Mouse (Mus musculus) forebrain, embryonic 13.5 days (tissue): Measurements from ENCODE around the gene Gm28557. TPM values are rescaled to one million over a fixed set of nuclear protein-coding genes. Genes with fewer than 3 reads are reported as not detected.
"Not testable (repeated sequence)": the region's sequence is repeated elsewhere in the genome, so short reads cannot be mapped to it uniquely, and the experiment has no call there.

Experiments used
- ATAC-seq: fragments of 200-750 bp; cut with Nextera tagmentation; 2 replicates; pipeline ENCODE4 v1.8.0; 2017
- H3K27ac ChIP-seq: fragments of 300-500 bp; sonication (generic); 2 replicates; pipeline ENCODE4 v1.5.1; 2015; ENCODE audit warnings: inconsistent platforms, mild to moderate bottlenecking, moderate library complexity
- H3K27me3 ChIP-seq: fragments of 300-500 bp; sonication (generic); 2 replicates; pipeline ENCODE4 v1.6.1; 2015; ENCODE audit warnings: mild to moderate bottlenecking, inconsistent platforms
- H3K36me3 ChIP-seq: fragments of 300-500 bp; sonication (generic); 2 replicates; pipeline ENCODE4 v1.6.1; 2015; ENCODE audit warnings: mild to moderate bottlenecking, inconsistent platforms; ENCODE audit not compliant: poor library complexity, severe bottlenecking
- H3K4me1 ChIP-seq: fragments of 300-500 bp; sonication (generic); 2 replicates; pipeline ENCODE4 v1.6.1; 2015; ENCODE audit warnings: inconsistent platforms
- H3K4me2 ChIP-seq: fragments of 300-500 bp; sonication (generic); 2 replicates; pipeline ENCODE4 v1.6.1; 2015; ENCODE audit warnings: inconsistent platforms, mild to moderate bottlenecking, moderate library complexity
- H3K4me3 ChIP-seq: fragments of 300-500 bp; sonication (generic); 2 replicates; pipeline ENCODE4 v1.5.1; 2015; ENCODE audit warnings: mild to moderate bottlenecking, inconsistent platforms
- H3K9ac ChIP-seq: fragments of 300-500 bp; sonication (generic); 2 replicates; pipeline ENCODE4 v1.6.1; 2015; ENCODE audit warnings: mild to moderate bottlenecking, inconsistent platforms
- H3K9me3 ChIP-seq: fragments of 300-500 bp; sonication (generic); replicated peaks from 2 replicates; pipeline ENCODE4 v1.6.1; 2016; ENCODE audit warnings: inconsistent platforms
- WGBS: fragments of 180-500 bp; shearing (Covaris S2); methylation state at CpG from one replicate; pipeline ENCODE4 v1.1.7; 2015; 5-methylcytosine and 5-hydroxymethylcytosine counted together
- polyA plus RNA-seq: library from polyadenylated mRNA; unstranded; fragments of >200 nt; fragmentation: Nextera tagmentation; extraction: Ambion mirVana; gene quantifications from 2 replicates; pipeline ENCODE4 v1.2.1, GENCODE M21; 2015

Gm28557 gene
- 2.3 TPM in 2 replicates for polyA plus RNA-seq

DNA sequence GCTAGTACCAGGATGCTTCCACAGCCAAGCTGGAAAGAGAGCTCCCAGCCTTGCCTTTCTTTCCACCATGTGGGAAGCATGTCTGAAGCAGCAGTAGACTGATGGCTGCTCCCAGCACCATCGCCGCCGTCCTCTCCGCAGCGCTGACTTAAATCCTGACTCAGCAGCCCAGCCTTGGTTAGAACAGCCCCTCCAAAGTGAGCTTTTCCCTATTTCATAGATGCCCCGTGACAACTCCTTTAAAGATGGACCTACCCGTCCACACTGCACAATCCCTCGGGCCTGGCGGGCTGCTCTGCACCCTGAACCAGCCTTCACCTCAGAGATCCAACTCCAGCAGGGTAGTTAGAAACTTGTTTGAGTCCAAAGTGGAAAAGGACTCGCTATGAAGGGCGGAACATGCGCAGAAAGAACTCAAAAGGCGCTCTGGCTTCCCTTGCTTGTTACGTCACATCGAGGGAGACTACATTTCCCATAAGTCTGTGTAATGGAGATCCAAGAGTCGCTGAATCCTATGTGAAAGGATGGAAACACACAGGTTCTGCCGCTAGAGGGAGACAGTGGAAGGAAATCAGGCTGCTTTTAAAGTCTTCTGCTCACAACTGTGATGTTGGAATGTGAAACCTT lies at the start of gene Gm28557:
Gene Gm28557, minus strand, starts transcription at position 411 of the 627 bp plus-strand sequence.
- Histone ChIP-seq H3K27me3 (no peaks in the 10 kb centered on the region), H3K27ac (0 out of 2 replicates have a peak within 1 kb of the TSS, but pooled peaks have one; percentile 52), H3K9me3 (0 out of 2 replicates have a peak, but pooled peaks cover 3% of the 10 kb centered on the region), H3K9ac (peak within 1 kb of the TSS; percentile 70), H3K36me3 (peaks cover 4% of the 10 kb centered on the region; the same call in 1 of the 2 replicates), H3K4me2 (peak within 1 kb of the TSS; percentile 62), H3K4me1 (peaks cover 10% of the 10 kb centered on the region; the same call in 1 of the 2 replicates), H3K4me3 (peak within 1 kb of the TSS; percentile 57)
- 1% methylated on average over 17 of the region's 17 CpGs for WGBS
- peak; percentile 99 for ATAC-seq

- H3K4me2 ChIP-seq = peak overlapping the region; percentile 75
- H3K36me3 ChIP-seq = no peaks in the 10 kb centered on the region
- H3K27ac ChIP-seq = peak overlapping the region; percentile 40; the same call in 1 of the 2 replicates
- H3K9me3 ChIP-seq = no peaks in the 10 kb centered on the region
- under 1% methylated on average over 18 of the region's 18 CpGs for WGBS
- peaks cover 7% of the 10 kb centered on the region for H3K4me1 ChIP-seq
- H3K27me3 ChIP-seq = no peaks in the 10 kb centered on the region
- peak overlapping the region; percentile 81 for H3K9ac ChIP-seq
- peak overlapping the region; percentile 69 for H3K4me3 ChIP-seq
- ATAC-seq = peak; percentile 98
Measured at GRCm38 (mm10) chr13:67128038-67128721, 19.8 kb upstream of the Gm28557 start.

- Histone ChIP-seq H3K4me3 (peak overlapping the region; percentile 69; the same call in 1 of the 2 replicates), H3K4me2 (peak overlapping the region; percentile 75)
- H3K36me3 ChIP-seq, H3K9me3 ChIP-seq, H3K27me3 ChIP-seq, H3K9ac ChIP-seq, H3K27ac ChIP-seq, H3K4me1 ChIP-seq: not testable (repeated sequence)
- ATAC-seq = peak; percentile 34
- 81% methylated on average over 10 of the region's 10 CpGs for WGBS
Measured at GRCm38 (mm10) chr13:67127507-67127906, 19.1 kb upstream of the Gm28557 start.

DNA sequence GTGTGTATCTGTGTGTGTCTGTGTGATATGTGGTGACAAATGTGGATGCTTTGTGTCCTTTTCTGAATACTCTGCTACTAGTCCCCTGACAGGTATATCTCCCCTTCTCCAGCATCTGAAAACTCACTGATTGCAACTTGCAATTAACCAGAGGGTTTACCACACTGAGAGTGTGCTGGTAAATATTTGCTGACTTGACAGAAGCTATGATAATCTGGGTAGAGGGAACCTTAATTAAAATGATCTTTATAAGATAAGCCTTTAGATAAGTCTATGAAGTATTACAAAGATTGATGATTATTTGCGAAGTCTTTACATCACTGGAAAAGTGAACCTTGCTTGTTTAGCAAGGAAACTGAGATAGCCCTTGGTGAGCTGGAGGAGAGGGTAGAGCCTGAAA lies 16.1 kb upstream of the Gm28557 start:
- no peaks in the 10 kb centered on the region for H3K27me3 ChIP-seq
- WGBS = 96% methylated on average over 1 of the region's 1 CpGs
- no peak overlapping the region for H3K4me3 ChIP-seq
- H3K27ac ChIP-seq = no peak overlapping the region
- no peak for ATAC-seq
- peaks cover 7% of the 10 kb centered on the region for H3K4me1 ChIP-seq
- no peak overlapping the region for H3K4me2 ChIP-seq
- H3K9me3 ChIP-seq = no peaks in the 10 kb centered on the region
- H3K36me3 ChIP-seq = no peaks in the 10 kb centered on the region
- no peak overlapping the region for H3K9ac ChIP-seq

- H3K27me3 ChIP-seq, H3K4me2 ChIP-seq, ATAC-seq: not testable (repeated sequence)
Measured at GRCm38 (mm10) chr13:67121360-67121759, 13.0 kb upstream of the Gm28557 start, which contains the start of gene Zfp759. Gene Zfp759 (plus strand): TSS chr13:67121660.

GRCm38 (mm10) chr13:67116163-67116562 lies 7.8 kb upstream of the Gm28557 start, which contains the start of gene Rslcan18:
Gene Rslcan18 (minus strand): TSS chr13:67116263.
- not testable (repeated sequence) for H3K27me3 ChIP-seq, H3K9ac ChIP-seq, H3K4me1 ChIP-seq, H3K4me2 ChIP-seq, H3K9me3 ChIP-seq, ATAC-seq, H3K27ac ChIP-seq, H3K4me3 ChIP-seq, H3K36me3 ChIP-seq
- WGBS = 90% methylated on average over 8 of the region's 8 CpGs

More at GRCm38 (mm10) chr13:67121360-67121759, 13.0 kb upstream of the Gm28557 start, which contains the start of gene Zfp759:
- not testable (repeated sequence) for H3K4me1 ChIP-seq, H3K9me3 ChIP-seq, H3K9ac ChIP-seq, H3K4me3 ChIP-seq, H3K36me3 ChIP-seq, H3K27ac ChIP-seq

GRCm38 (mm10) chr13:67113287-67113686 lies 4.9 kb upstream of the Gm28557 start:
- no peak for ATAC-seq
- no peak overlapping the region for H3K27ac ChIP-seq
- no peak overlapping the region for H3K4me2 ChIP-seq
- H3K9me3 ChIP-seq = no peaks in the 10 kb centered on the region
- no peak overlapping the region for H3K4me3 ChIP-seq
- H3K36me3 ChIP-seq = no peaks in the 10 kb centered on the region
- 97% methylated on average over 2 of the region's 2 CpGs for WGBS
- no peaks in the 10 kb centered on the region for H3K27me3 ChIP-seq
- H3K4me1 ChIP-seq = 0 out of 2 replicates have a peak, but pooled peaks cover 4% of the 10 kb centered on the region
- H3K9ac ChIP-seq = no peak overlapping the region

DNA sequence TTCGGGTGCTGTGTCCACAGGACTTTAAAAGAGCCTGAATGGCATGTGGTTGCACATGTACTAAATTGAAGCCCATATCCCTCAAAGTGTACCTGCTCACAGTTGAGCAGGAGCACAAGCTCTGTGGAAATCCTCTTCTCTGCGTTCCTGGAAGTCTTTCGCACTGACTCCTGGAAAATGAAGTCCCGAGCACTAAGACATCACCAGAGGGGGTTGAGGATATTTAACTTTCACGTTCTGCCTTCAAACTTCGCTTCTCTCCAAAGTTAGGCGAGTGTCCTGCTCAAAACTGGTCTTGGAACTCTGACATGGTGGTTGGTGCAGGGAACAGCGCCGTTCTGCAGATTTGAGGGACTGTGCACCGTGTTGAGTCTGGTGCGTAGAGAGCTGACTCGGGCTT lies 3.7 kb upstream of the Gm28557 start:
- 80% methylated on average over 12 of the region's 12 CpGs for WGBS
- Histone ChIP-seq H3K9me3 (no peaks in the 10 kb centered on the region), H3K4me3 (no peak overlapping the region), H3K27me3 (no peaks in the 10 kb centered on the region), H3K4me2 (no peak overlapping the region), H3K27ac (no peak overlapping the region), H3K9ac (no peak overlapping the region), H3K36me3 (no peaks in the 10 kb centered on the region), H3K4me1 (peaks cover 10% of the 10 kb centered on the region; the same call in 1 of the 2 replicates)
- ATAC-seq = no peak

- 0 out of 2 replicates have a peak overlapping the region, but pooled peaks have one; percentile 5 for H3K9ac ChIP-seq
- H3K4me3 ChIP-seq = peak overlapping the region; percentile 57
- H3K4me2 ChIP-seq = peak overlapping the region; percentile 62
- peaks cover 10% of the 10 kb centered on the region; the same call in 1 of the 2 replicates for H3K4me1 ChIP-seq
- H3K9me3 ChIP-seq = 0 out of 2 replicates have a peak, but pooled peaks cover 3% of the 10 kb centered on the region
- H3K27ac ChIP-seq = no peak overlapping the region
- H3K36me3 ChIP-seq = peaks cover 4% of the 10 kb centered on the region; the same call in 1 of the 2 replicates
- WGBS = 7% methylated on average over 9 of the region's 9 CpGs
- ATAC-seq = peak; percentile 66
- H3K27me3 ChIP-seq = no peaks in the 10 kb centered on the region
Measured at GRCm38 (mm10) chr13:67108821-67109206, 410 bp upstream of the Gm28557 start.

GRCm38 (mm10) chr13:67107681-67108080 lies 723 bp downstream of the Gm28557 start:
- H3K27ac ChIP-seq = no peak overlapping the region
- WGBS = 72% methylated on average over 9 of the region's 9 CpGs

GRCm38 (mm10) chr13:67097876-67098275 lies 10.5 kb downstream of the Gm28557 start, which contains the start of gene Zfp708:
Gene Zfp708 (minus strand): TSS chr13:67097976.
- Histone ChIP-seq H3K27ac (no peak within 1 kb of the TSS), H3K27me3 (no peaks in the 10 kb centered on the region), H3K36me3 (peaks cover 6% of the 10 kb centered on the region; the same call in 1 of the 2 replicates), H3K4me2 (no peak within 1 kb of the TSS), H3K9ac (no peak within 1 kb of the TSS), H3K4me1 (no peaks in the 10 kb centered on the region), H3K4me3 (no peak within 1 kb of the TSS), H3K9me3 (no peaks in the 10 kb centered on the region)
- WGBS = 93% methylated on average over 10 of the region's 10 CpGs
- no peak for ATAC-seq

More at GRCm38 (mm10) chr13:67107681-67108080, 723 bp downstream of the Gm28557 start:
- no peak for ATAC-seq
- Histone ChIP-seq H3K9ac (peak overlapping the region; percentile 70), H3K4me3 (peak overlapping the region; percentile 57), H3K4me1 (peaks cover 10% of the 10 kb centered on the region; the same call in 1 of the 2 replicates), H3K9me3 (0 out of 2 replicates have a peak, but pooled peaks cover 3% of the 10 kb centered on the region), H3K27me3 (no peaks in the 10 kb centered on the region), H3K36me3 (peaks cover 4% of the 10 kb centered on the region; the same call in 1 of the 2 replicates), H3K4me2 (peak overlapping the region; percentile 62)

- no peak for ATAC-seq
- Histone ChIP-seq H3K27me3 (no peaks in the 10 kb centered on the region), H3K9ac (no peak overlapping the region), H3K4me2 (no peak overlapping the region), H3K36me3 (no peaks in the 10 kb centered on the region), H3K4me3 (no peak overlapping the region), H3K9me3 (no peaks in the 10 kb centered on the region), H3K4me1 (no peaks in the 10 kb centered on the region), H3K27ac (no peak overlapping the region)
- 90% methylated on average over 1 of the region's 1 CpGs for WGBS
Measured at GRCm38 (mm10) chr13:67090154-67090553, 18.2 kb downstream of the Gm28557 start.
